Mouse (Mus musculus) lung, postnatal 14 days (tissue): ENCODE results near the gene Acp5.

Experiments used
- DNase-seq: peaks from one replicate; pipeline ENCODE4 v3.0.0; 2021

The Acp5 gene

GRCm38 (mm10) chr9:22092746-22093145 is 42.8 kb downstream of the Acp5 start:
- no peak for DNase-seq

DNA sequence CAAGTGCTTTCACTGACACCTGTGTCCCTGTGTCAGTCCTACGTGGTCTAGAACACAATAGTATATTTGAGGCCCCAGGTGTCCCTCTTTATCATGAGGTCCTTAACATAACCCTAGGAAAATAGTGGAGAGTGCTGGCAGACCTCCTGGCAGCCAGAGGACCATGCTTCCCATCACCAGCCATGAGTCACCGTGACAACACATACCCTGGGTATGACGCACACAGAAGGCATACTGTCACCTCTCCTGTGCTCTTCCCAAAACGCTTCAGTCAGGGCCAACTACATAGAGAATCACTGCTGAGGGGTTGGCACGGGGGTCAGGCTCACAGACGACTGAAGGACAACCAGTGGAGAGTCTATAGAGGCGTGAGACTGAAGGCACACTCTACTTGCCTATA is 45.5 kb downstream of the Acp5 start:
- DNase-seq: no peak

GRCm38 (mm10) chr9:22089281-22089680 is 46.2 kb downstream of the Acp5 start:
- DNase-seq: no peak

DNA sequence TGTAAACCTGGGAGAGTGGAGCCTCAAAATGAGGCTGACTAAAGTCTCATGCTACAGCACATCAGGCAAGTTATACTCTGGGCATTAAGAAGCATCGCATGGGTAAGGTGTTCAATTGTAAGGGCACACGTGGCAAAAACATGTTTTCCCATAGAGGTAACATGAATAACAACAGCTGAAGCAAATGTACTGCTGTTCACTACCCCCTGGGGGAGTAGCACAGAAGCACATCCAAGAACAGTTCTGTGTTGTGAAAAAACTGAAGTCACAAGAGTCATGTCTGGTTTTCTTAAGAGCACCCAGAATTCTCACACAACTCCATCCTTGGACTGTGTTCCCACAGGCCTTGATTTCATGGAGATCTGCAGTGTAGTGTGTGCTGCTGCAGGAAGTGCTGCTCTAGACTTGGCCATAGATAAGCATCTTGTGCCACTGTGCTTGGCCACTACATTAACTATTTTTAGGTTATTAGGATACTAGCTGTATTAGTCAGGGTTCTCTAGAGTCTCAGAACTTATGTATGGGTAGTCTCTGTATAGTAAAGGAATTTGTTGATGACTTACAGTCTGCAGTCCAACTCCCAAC is 48.4 kb downstream of the Acp5 start:
- DNase-seq: no peak

DNA sequence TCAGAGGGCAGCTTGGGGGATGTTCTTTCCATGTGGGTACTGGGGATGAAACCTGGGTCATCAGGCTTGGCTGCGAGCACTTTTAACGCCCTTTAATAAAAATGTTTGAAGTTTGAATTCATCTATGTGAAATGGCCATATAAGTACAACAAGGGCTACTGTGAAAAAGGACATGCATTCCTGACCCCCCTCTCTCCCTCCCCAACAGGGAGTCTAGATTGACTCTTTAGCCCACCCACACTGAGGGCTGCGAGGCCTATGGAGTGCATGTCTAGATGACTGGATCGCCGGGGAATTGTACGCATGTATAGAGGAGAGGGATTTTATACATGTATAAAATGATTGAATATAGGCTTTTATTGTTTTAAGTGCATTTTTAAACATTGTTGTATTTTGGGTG is 49.5 kb downstream of the Acp5 start:
- DNase-seq: no peak

GRCm38 (mm10) chr9:22085022-22085834 is 50.3 kb downstream of the Acp5 start, which contains the start of gene Ecsit:
Gene Ecsit (minus strand): TSS chr9:22085438.
- peak; percentile 92 for DNase-seq

GRCm38 (mm10) chr9:22084667-22085021 is 50.9 kb downstream of the Acp5 start:
- DNase-seq: no peak
